Mouse (Mus musculus) heart, postnatal 0 days (tissue): ENCODE results near the gene Papola.

Experiments
- CTCF ChIP-seq: IDR thresholded peaks from 2 replicates; pipeline ENCODE4 v1.5.1; 2016; ENCODE audit warnings: antibody characterized with exemption, control low read depth, low read depth
- EP300 ChIP-seq: IDR thresholded peaks from 2 replicates; pipeline ENCODE4 v1.6.1; 2016; ENCODE audit warnings: antibody characterized with exemption, low read depth

DNA sequence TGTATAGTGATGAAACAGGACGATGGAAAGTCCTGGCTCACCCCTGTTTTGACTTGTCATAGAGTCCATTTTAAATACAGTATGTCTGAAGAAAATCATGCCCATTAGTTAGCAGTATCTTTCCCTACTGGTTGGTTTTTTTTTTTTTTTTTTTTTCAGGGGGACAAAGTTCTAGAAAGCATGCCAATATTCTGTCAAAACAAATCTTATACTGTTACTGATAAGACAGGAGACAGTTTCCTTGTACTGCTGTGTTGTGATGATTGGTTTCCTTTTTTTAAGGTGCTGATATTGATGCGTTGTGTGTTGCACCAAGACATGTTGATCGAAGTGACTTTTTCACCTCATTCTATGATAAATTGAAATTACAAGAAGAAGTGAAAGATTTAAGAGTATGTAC, 21.7 kb downstream of the Papola start:
- TF ChIP-seq CTCF (no peak), EP300 (no peak)
